Mouse (Mus musculus) bone marrow macrophage, adult 2 months (primary cell): ENCODE measurements around the gene Rnf151. TPM values are rescaled to one million over a fixed set of nuclear protein-coding genes. Genes with fewer than 3 reads are reported as not detected.
A peak's percentile ranks its signal among the peaks of the same experiment; 100 is the strongest.

Experiments
- H3K27ac ChIP-seq: 2 replicates; pipeline ENCODE4 v1.5.1; 2012; ENCODE audit warnings: low read depth, low read length; ENCODE audit not compliant: insufficient read depth
- H3K4me1 ChIP-seq: 2 replicates; pipeline ENCODE4 v1.6.1; 2012; ENCODE audit warnings: low read length; ENCODE audit not compliant: control insufficient read depth, insufficient read depth
- H3K4me3 ChIP-seq: 2 replicates; pipeline ENCODE4 v1.5.1; 2012; ENCODE audit warnings: mild to moderate bottlenecking, low read length, moderate library complexity; ENCODE audit not compliant: insufficient read depth
- CTCF ChIP-seq: IDR thresholded peaks from 2 replicates; pipeline ENCODE4 v1.5.1; 2012; ENCODE audit warnings: low read depth, mild to moderate bottlenecking, low read length, moderate library complexity
- POLR2A ChIP-seq: IDR thresholded peaks from 2 replicates; pipeline ENCODE4 v1.6.1; 2012; ENCODE audit warnings: mild to moderate bottlenecking, low read depth, low read length, borderline replicate concordance
- polyA plus RNA-seq: library from polyadenylated mRNA; stranded (reverse); fragments of >200 nt; gene quantifications from 2 replicates; pipeline ENCODE4 v1.2.4, GENCODE M21; 2012; ENCODE audit not compliant: missing spikeins, insufficient read depth, insufficient read length

The Rnf151 gene
- polyA plus RNA-seq, 1 experiment: not detected

GRCm38 (mm10) chr17:24733434-24734050 lies 15.7 kb upstream of the Rnf151 start:
- no peak overlapping the region for H3K27ac ChIP-seq
- H3K4me1 ChIP-seq: peaks cover 29% of the 10 kb centered on the region
- no peak overlapping the region for H3K4me3 ChIP-seq
- TF ChIP-seq CTCF (no peak), POLR2A (no peak)

DNA sequence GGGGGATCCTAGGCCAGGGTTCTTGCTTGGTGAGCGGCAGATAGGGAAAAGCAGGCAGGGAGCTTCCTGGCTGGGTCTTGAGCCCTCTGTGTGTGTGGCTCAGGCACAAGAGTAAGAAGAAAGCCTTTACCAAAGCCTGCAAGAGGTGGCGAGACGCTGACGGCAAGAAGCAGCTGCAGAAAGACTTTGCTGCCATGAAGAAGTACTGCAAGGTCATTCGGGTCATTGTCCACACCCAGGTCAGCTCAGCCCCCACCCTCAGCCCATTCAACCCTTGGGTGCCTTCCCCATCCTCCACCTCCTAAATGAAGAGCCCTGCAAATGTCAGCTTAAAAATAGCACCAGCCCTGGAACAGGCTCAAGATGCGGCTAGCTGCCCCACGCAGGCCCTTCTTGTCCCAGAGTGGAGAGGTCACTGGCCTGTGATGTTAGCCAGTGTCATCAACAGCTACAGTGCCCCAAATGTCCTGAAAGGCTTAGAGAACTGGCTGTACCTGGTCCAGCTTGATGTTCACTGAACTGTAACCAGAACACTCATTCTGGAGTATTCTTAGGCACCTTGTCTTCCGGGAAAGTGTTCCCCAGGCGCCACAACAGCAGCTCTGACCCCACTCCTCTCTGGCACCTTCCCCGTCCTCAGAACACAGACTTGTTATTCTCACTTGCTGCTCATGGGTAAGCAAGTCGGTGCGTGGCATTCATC lies 14.5 kb upstream of the Rnf151 start:
- Histone ChIP-seq H3K4me3 (no peak overlapping the region), H3K4me1 (peaks cover 21% of the 10 kb centered on the region), H3K27ac (no peak overlapping the region)
- TF ChIP-seq CTCF (no peak), POLR2A (no peak)

GRCm38 (mm10) chr17:24730787-24731186 lies 12.9 kb upstream of the Rnf151 start:
- Histone ChIP-seq H3K27ac (no peak overlapping the region), H3K4me3 (no peak overlapping the region), H3K4me1 (peaks cover 18% of the 10 kb centered on the region)
- TF ChIP-seq POLR2A (no peak), CTCF (no peak)

DNA sequence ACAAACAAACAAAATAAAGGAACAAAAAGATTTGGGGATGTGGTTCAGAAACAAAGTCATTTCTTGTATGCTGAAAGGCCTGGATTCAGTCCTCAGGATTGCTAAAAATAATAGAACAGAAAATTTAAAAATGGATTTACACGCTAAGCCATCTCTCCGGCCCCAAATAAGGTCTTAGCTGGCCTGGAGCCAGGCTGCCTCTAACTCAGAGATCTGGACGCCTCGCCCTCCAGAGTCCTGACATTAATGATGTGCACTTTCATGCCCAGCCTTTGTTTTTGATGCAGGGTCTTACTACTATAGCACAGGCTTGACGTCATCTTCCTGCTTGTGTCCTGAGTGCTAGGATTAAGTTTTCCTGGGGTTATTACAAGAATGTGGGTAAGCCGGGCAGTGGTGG lies 11.2 kb upstream of the Rnf151 start:
- Histone ChIP-seq H3K27ac (no peak overlapping the region), H3K4me1 (peaks cover 11% of the 10 kb centered on the region), H3K4me3 (no peak overlapping the region)
- TF ChIP-seq POLR2A (no peak), CTCF (no peak)

GRCm38 (mm10) chr17:24728184-24728583 lies 10.3 kb upstream of the Rnf151 start:
- no peak for TF ChIP-seq CTCF
- TF ChIP-seq POLR2A: no peak
- Histone ChIP-seq H3K4me1 (peaks cover 8% of the 10 kb centered on the region), H3K27ac (no peak overlapping the region), H3K4me3 (no peak overlapping the region)

DNA sequence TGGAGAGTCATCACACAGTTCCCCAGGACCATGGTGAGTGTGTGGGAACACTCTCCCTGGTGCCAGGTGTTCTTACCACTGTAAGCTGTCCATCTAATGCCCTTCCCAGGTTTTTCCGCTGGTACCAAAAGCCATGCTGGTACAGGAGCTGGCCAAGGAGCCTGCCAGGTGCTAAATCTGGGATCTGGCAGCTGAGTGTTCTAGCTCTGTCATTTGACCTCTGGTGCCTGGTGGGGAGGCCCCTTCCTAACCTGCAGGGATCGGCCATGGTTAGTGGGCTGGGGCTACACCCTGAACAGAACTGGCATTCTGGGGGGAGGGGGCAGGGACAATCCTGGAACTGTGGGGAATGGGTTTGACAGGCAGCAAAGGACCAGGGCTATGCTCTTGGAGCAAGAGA lies 9.8 kb upstream of the Rnf151 start, which contains the start of gene Rpl3l:
Rpl3l (plus strand) TSS at position 203 of the 400 bp plus-strand sequence.
- TF ChIP-seq POLR2A (no peak), CTCF (no peak)
- H3K27ac ChIP-seq: no peak within 1 kb of the TSS
- no peak within 1 kb of the TSS for H3K4me3 ChIP-seq
- peaks cover 8% of the 10 kb centered on the region for H3K4me1 ChIP-seq

- peaks cover 10% of the 10 kb centered on the region for H3K4me1 ChIP-seq
- H3K4me3 ChIP-seq: no peak overlapping the region
- H3K27ac ChIP-seq: no peak overlapping the region
- no peak for TF ChIP-seq CTCF
- TF ChIP-seq POLR2A: no peak
Measured at GRCm38 (mm10) chr17:24725637-24726390, 8.0 kb upstream of the Rnf151 start.

- peak within 1 kb of the TSS; percentile 78 for H3K4me3 ChIP-seq
- TF ChIP-seq POLR2A (no peak), CTCF (no peak)
- H3K27ac ChIP-seq: peak within 1 kb of the TSS; percentile 57
- peaks cover 5% of the 10 kb centered on the region; the same call in 1 of the 2 replicates for H3K4me1 ChIP-seq
Measured at GRCm38 (mm10) chr17:24724184-24724583, 6.3 kb upstream of the Rnf151 start, which contains the start of gene Ndufb10. Gene Ndufb10, minus strand, starts transcription at chr17:24724478.

GRCm38 (mm10) chr17:24723881-24724180 lies 6.0 kb upstream of the Rnf151 start:
- Histone ChIP-seq H3K4me3 (peak overlapping the region; percentile 78), H3K4me1 (peaks cover 5% of the 10 kb centered on the region; the same call in 1 of the 2 replicates), H3K27ac (peak overlapping the region; percentile 57)
- no peak for TF ChIP-seq POLR2A
- TF ChIP-seq CTCF: no peak
